Mouse (Mus musculus): ENCODE results near the gene Rad51ap2. TPM values are rescaled to one million over a fixed set of nuclear protein-coding genes. Genes with fewer than 3 reads are reported as not detected.

Gene Rad51ap2
- total RNA-seq (2023): not detected

GRCm38 (mm10) chr12:11455549-11456194 lies at the start of gene Rad51ap2:
Gene Rad51ap2 (plus strand): TSS chr12:11456079.

GRCm38 (mm10) chr12:11436497-11437265 lies 19.2 kb upstream of the Rad51ap2 start, which contains the start of gene Vsnl1:
Gene Vsnl1 (minus strand): TSS chr12:11436613.

Other genes starting within 250 kb of the Rad51ap2 start
- not detected for gene Msgn1, start 247.1 kb upstream of the Rad51ap2 start, total RNA-seq (2023)
- 1 to 10 TPM; 5.4 to 7.1 TPM for gene Gen1, start 190.3 kb upstream of the Rad51ap2 start, total RNA-seq (2023)
- gene Smc6, start 190.2 kb upstream of the Rad51ap2 start, total RNA-seq (2023): 100 to 1,000 TPM; 160 to 210 TPM
- not detected for gene Vsnl1, start 19.5 kb upstream of the Rad51ap2 start, total RNA-seq (2023)

Measured in B cell, adult 67 days (primary cell).